Mouse (Mus musculus) embryonic facial prominence, embryonic 12.5 days (tissue): Measurements from ENCODE around the gene Rps15a. TPM values are rescaled to one million over a fixed set of nuclear protein-coding genes. Genes with fewer than 3 reads are reported as not detected.

Experiments
- ATAC-seq: fragments of 200-750 bp; cut with Nextera tagmentation; 2 replicates; pipeline ENCODE4 v1.8.0; 2017; ENCODE audit not compliant: insufficient number of reproducible peaks, insufficient read depth, low FRiP score, low TSS enrichment
- H3K27ac ChIP-seq: fragments of 300-500 bp; sonication (generic); 2 replicates; pipeline ENCODE4 v1.5.1; 2016; ENCODE audit warnings: mild to moderate bottlenecking
- H3K27me3 ChIP-seq: fragments of 300-500 bp; sonication (generic); 2 replicates; pipeline ENCODE4 v1.6.1; 2016; ENCODE audit warnings: mild to moderate bottlenecking, moderate library complexity
- H3K36me3 ChIP-seq: fragments of 300-500 bp; sonication (generic); 2 replicates; pipeline ENCODE4 v1.6.1; 2016; ENCODE audit warnings: mild to moderate bottlenecking
- H3K4me1 ChIP-seq: fragments of 300-500 bp; sonication (generic); 2 replicates; pipeline ENCODE4 v1.6.1; 2016
- H3K4me2 ChIP-seq: fragments of 300-500 bp; sonication (generic); replicated peaks from 2 replicates; pipeline ENCODE4 v1.6.1; 2016; ENCODE audit warnings: mild to moderate bottlenecking, moderate library complexity
- H3K4me3 ChIP-seq: fragments of 300-500 bp; sonication (generic); 2 replicates; pipeline ENCODE4 v1.5.1; 2016; ENCODE audit warnings: mild to moderate bottlenecking
- H3K9ac ChIP-seq: fragments of 300-500 bp; sonication (generic); 2 replicates; pipeline ENCODE4 v1.6.1; 2016; ENCODE audit warnings: mild to moderate bottlenecking, moderate library complexity
- H3K9me3 ChIP-seq: fragments of 300-500 bp; sonication (generic); 2 replicates; pipeline ENCODE4 v1.6.1; 2016; ENCODE audit warnings: mild to moderate bottlenecking, moderate library complexity
- WGBS: fragments of 180-500 bp; shearing (Covaris S2); methylation state at CpG from one replicate; pipeline ENCODE4 v1.1.7; 2016; 5-methylcytosine and 5-hydroxymethylcytosine counted together
- polyA plus RNA-seq: library from polyadenylated mRNA; unstranded; fragments of >200 nt; fragmentation: Nextera tagmentation; extraction: Ambion mirVana; gene quantifications from 2 replicates; pipeline ENCODE4 v1.2.1, GENCODE M21; 2016

The Rps15a gene
- polyA plus RNA-seq = 664 and 680 TPM in 2 replicates

GRCm38 (mm10) chr7:118115877-118116568, at the start of gene Rps15a:
Gene Rps15a (minus strand): TSS chr7:118116188.
- H3K4me2 ChIP-seq = peak within 1 kb of the TSS; percentile 92
- under 1% methylated on average over 40 of the region's 40 CpGs for WGBS
- peak within 1 kb of the TSS; percentile 98 for H3K9ac ChIP-seq
- peaks cover 68% of the 10 kb centered on the region for H3K36me3 ChIP-seq
- ATAC-seq = peak; percentile 75
- peak within 1 kb of the TSS; percentile 93 for H3K27ac ChIP-seq
- peaks cover 37% of the 10 kb centered on the region for H3K4me1 ChIP-seq
- no peaks in the 10 kb centered on the region for H3K9me3 ChIP-seq
- peak within 1 kb of the TSS; percentile 93 for H3K4me3 ChIP-seq
- no peaks in the 10 kb centered on the region for H3K27me3 ChIP-seq

GRCm38 (mm10) chr7:118163006-118163405, 47.0 kb upstream of the Rps15a start:
- Histone ChIP-seq H3K4me2 (no peak overlapping the region), H3K4me3 (no peak overlapping the region), H3K4me1 (no peaks in the 10 kb centered on the region), H3K9me3 (no peaks in the 10 kb centered on the region), H3K9ac (no peak overlapping the region), H3K27me3 (no peaks in the 10 kb centered on the region), H3K36me3 (peaks cover 45% of the 10 kb centered on the region), H3K27ac (no peak overlapping the region)
- ATAC-seq = no peak
- 93% methylated on average over 8 of the region's 8 CpGs for WGBS

DNA sequence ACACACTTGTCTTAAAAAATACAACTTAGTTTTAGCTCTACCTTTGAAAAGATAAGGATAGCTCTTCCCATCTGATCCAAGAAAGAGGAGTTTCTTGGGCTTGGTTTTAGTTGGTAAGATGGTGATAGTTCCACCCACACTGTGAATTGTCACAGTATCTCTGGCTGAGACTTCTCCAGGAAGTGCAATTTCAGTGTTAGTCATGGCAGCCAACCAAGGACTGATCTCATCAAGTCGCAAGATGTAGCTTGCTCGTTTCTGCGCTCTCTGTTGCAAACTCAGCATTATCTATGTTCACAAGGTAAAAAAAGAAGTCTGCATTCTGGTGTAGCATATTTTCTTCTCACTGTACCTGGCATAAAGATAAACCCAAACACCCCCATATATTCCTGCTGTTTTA, 44.1 kb upstream of the Rps15a start:
- no peaks in the 10 kb centered on the region for H3K27me3 ChIP-seq
- H3K4me2 ChIP-seq = no peak overlapping the region
- 89% methylated on average over 3 of the region's 3 CpGs for WGBS
- ATAC-seq = no peak
- H3K36me3 ChIP-seq = peaks cover 45% of the 10 kb centered on the region
- H3K4me1 ChIP-seq = no peaks in the 10 kb centered on the region
- no peak overlapping the region for H3K27ac ChIP-seq
- no peak overlapping the region for H3K9ac ChIP-seq
- H3K4me3 ChIP-seq = no peak overlapping the region
- H3K9me3 ChIP-seq = no peaks in the 10 kb centered on the region

DNA sequence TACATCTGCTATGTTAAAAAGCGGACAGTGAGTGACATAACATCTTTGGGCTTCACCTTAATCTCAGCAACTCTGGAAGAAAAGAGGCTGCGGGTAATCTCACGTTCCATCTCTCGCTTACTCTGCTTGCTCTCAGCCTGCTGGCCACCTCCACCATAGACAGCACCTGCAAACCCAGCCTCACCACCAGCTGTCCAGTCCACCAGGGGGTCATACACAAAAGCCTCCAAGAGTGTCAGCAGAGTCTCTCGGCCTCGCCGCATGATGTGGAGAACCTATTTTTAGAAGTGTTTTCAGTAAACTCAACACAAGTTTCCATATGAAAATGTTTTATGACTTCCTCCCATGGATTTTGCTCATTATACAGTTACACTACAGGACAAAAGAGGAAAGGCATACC, 40.5 kb upstream of the Rps15a start:
- H3K4me3 ChIP-seq = no peak overlapping the region
- H3K27ac ChIP-seq = no peak overlapping the region
- WGBS = 95% methylated on average over 7 of the region's 7 CpGs
- H3K36me3 ChIP-seq = peaks cover 71% of the 10 kb centered on the region
- no peaks in the 10 kb centered on the region for H3K9me3 ChIP-seq
- H3K4me1 ChIP-seq = no peaks in the 10 kb centered on the region
- no peak overlapping the region for H3K4me2 ChIP-seq
- H3K27me3 ChIP-seq = no peaks in the 10 kb centered on the region
- H3K9ac ChIP-seq = no peak overlapping the region
- ATAC-seq = no peak

GRCm38 (mm10) chr7:118154150-118154549, 38.2 kb upstream of the Rps15a start:
- H3K27ac ChIP-seq = no peak overlapping the region

DNA sequence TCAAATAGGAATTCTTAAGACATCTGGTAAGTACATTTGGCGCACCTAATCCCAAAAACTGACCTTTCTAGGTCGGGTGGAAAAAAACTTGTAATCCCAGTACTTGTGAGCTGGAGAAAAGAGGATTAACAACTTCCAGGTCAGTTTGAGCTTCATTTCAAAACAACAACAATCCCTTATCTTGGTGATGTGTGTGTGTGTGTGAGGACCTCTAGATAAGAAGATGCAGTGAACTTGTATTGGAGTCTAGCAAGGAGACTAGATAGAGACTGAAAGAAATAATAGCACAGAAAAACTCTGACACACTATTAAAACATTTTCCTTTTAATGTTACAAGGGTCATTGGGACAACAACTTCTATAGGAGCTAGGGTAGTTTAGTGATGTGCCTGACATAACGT, 27.6 kb upstream of the Rps15a start:
- WGBS = 88% methylated on average over 3 of the region's 3 CpGs
- peaks cover 59% of the 10 kb centered on the region for H3K36me3 ChIP-seq
- H3K9me3 ChIP-seq = no peaks in the 10 kb centered on the region
- no peak for ATAC-seq
- no peaks in the 10 kb centered on the region for H3K4me1 ChIP-seq
- no peak overlapping the region for H3K4me3 ChIP-seq
- no peak overlapping the region for H3K27ac ChIP-seq
- no peaks in the 10 kb centered on the region for H3K27me3 ChIP-seq
- H3K4me2 ChIP-seq = no peak overlapping the region
- H3K9ac ChIP-seq = no peak overlapping the region

More at GRCm38 (mm10) chr7:118154150-118154549, 38.2 kb upstream of the Rps15a start:
- H3K27me3 ChIP-seq = no peaks in the 10 kb centered on the region
- no peak for ATAC-seq
- no peak overlapping the region for H3K4me3 ChIP-seq
- no peaks in the 10 kb centered on the region for H3K9me3 ChIP-seq
- 93% methylated on average over 6 of the region's 6 CpGs for WGBS
- H3K9ac ChIP-seq = no peak overlapping the region
- H3K36me3 ChIP-seq = peaks cover 67% of the 10 kb centered on the region
- no peak overlapping the region for H3K4me2 ChIP-seq
- no peaks in the 10 kb centered on the region for H3K4me1 ChIP-seq

DNA sequence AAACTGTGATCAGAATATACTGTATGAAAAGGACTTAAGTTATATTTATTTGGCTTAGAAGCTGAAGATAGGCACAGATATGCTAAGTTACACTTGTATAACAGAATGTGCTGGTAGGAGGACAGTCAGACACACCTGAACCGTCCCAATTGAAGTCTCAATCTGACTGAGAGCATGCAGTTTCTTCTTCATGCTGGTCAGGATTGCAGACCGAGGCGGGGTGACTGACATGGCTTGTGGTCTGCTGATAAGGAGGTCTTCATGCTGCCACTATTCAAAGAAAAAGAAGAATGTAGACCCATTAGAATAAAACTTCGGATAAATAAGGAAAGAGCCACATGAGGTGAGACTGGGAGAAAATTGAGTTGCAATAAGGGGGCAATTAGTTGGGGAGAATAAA, 27.1 kb upstream of the Rps15a start:
- Histone ChIP-seq H3K4me3 (no peak overlapping the region), H3K4me1 (no peaks in the 10 kb centered on the region), H3K9me3 (no peaks in the 10 kb centered on the region), H3K27me3 (no peaks in the 10 kb centered on the region), H3K27ac (no peak overlapping the region), H3K4me2 (no peak overlapping the region), H3K36me3 (peaks cover 54% of the 10 kb centered on the region), H3K9ac (no peak overlapping the region)
- 96% methylated on average over 4 of the region's 4 CpGs for WGBS
- ATAC-seq = no peak

DNA sequence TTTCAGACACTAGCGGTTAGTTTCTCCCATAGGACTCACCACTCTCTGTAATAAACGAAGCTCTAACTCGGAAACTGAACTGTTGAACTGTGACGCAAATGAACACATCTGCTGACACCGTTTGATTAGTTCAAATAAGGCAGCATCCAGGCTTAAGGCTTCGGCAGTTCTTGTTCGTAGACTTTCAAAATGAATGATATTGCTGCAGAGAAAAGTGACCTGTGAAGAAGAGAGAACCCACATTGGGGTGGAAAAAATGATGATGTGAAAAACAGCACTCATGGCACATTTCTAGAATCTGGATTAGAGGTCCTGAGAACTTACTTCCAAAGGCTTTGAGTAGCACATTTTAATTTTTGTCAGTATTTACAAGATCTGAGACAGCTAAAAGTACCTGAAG, 25.3 kb upstream of the Rps15a start:
- no peak overlapping the region for H3K9ac ChIP-seq
- peaks cover 61% of the 10 kb centered on the region for H3K36me3 ChIP-seq
- no peak for ATAC-seq
- WGBS = 93% methylated on average over 7 of the region's 7 CpGs
- H3K27ac ChIP-seq = no peak overlapping the region
- H3K9me3 ChIP-seq = no peaks in the 10 kb centered on the region
- no peak overlapping the region for H3K4me2 ChIP-seq
- no peaks in the 10 kb centered on the region for H3K4me1 ChIP-seq
- H3K4me3 ChIP-seq = no peak overlapping the region
- no peaks in the 10 kb centered on the region for H3K27me3 ChIP-seq

DNA sequence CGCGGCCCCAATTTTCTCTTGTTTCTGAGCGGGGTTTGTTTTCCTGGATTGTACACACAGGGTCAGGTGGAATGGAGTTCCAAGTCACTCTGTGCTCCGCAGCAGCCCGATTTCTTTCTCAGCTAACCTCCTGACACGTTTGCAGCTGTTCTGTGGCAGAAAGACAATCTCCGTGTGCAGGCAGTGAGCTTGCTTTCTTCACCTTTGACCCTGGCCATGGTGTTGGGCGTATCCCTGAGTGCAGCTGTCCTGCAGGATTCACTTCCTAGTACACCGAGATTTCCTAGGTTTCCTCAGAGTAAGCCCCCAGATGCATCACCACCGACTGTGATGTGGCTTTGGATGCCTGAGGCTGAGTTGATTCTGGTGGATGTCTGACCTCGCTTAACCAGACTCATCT, 19.1 kb upstream of the Rps15a start:
- Histone ChIP-seq H3K9me3 (no peaks in the 10 kb centered on the region), H3K4me1 (0 out of 2 replicates have a peak, but pooled peaks cover 1% of the 10 kb centered on the region), H3K36me3 (peaks cover 43% of the 10 kb centered on the region), H3K4me2 (no peak overlapping the region), H3K27ac (no peak overlapping the region), H3K9ac (no peak overlapping the region), H3K27me3 (no peaks in the 10 kb centered on the region), H3K4me3 (no peak overlapping the region)
- 76% methylated on average over 11 of the region's 11 CpGs for WGBS
- no peak for ATAC-seq

- peaks cover 24% of the 10 kb centered on the region for H3K4me1 ChIP-seq
- H3K4me2 ChIP-seq = peak within 1 kb of the TSS; percentile 69
- H3K36me3 ChIP-seq = peaks cover 10% of the 10 kb centered on the region
- H3K4me3 ChIP-seq = peak within 1 kb of the TSS; percentile 88
- WGBS = under 1% methylated on average over 39 of the region's 39 CpGs
- peak within 1 kb of the TSS; percentile 90 for H3K9ac ChIP-seq
- ATAC-seq = peak; percentile 98
- H3K27me3 ChIP-seq = no peaks in the 10 kb centered on the region
- no peaks in the 10 kb centered on the region for H3K9me3 ChIP-seq
- peak within 1 kb of the TSS; percentile 91 for H3K27ac ChIP-seq
Measured at GRCm38 (mm10) chr7:118129430-118130041, 13.5 kb upstream of the Rps15a start, which contains the start of gene Arl6ip1. Gene Arl6ip1 (minus strand): TSS chr7:118129662.

GRCm38 (mm10) chr7:118128925-118129429, 13.0 kb upstream of the Rps15a start:
- Histone ChIP-seq H3K9me3 (no peaks in the 10 kb centered on the region), H3K36me3 (peaks cover 14% of the 10 kb centered on the region), H3K4me2 (peak overlapping the region; percentile 69), H3K9ac (peak overlapping the region; percentile 90), H3K27me3 (no peaks in the 10 kb centered on the region), H3K27ac (peak overlapping the region; percentile 90), H3K4me3 (peak overlapping the region; percentile 88), H3K4me1 (peaks cover 24% of the 10 kb centered on the region)
- WGBS = under 1% methylated on average over 21 of the region's 21 CpGs
- ATAC-seq = peak; percentile 74
